Mouse (Mus musculus): ENCODE data around the gene Kat6b. TPM values are rescaled to one million over a fixed set of nuclear protein-coding genes. Genes with fewer than 3 reads are reported as not detected.

Gene Kat6b
- polyA plus RNA-seq, 1 experiment, result 11.5 TPM

- TF ChIP-seq POLR2A (IDR thresholded peaks at IDR 0.05; ENCODE audit: borderline replicate concordance, control insufficient read depth, low read depth, low read length), result no peak
- no peak for TF ChIP-seq CTCF (IDR thresholded peaks at IDR 0.05; ENCODE audit: control insufficient read depth, insufficient read depth, low read length)
- Histone ChIP-seq H3K27ac (ENCODE audit: control insufficient read depth, insufficient read depth, low read depth, low read length, poor library complexity) (no peak overlapping the region), H3K4me1 (ENCODE audit: control insufficient read depth, insufficient read depth, low read length) (peaks cover 2% of the 10 kb centered on the region), H3K4me3 (replicated peaks; ENCODE audit: control insufficient read depth, low read depth, low read length) (no peak overlapping the region)
- WGBS, result 52% methylated on average over 3 of the region's 3 CpGs
Observed at GRCm38 (mm10) chr14:21537838-21538237, 56.6 kb downstream of the Kat6b start.

DNA sequence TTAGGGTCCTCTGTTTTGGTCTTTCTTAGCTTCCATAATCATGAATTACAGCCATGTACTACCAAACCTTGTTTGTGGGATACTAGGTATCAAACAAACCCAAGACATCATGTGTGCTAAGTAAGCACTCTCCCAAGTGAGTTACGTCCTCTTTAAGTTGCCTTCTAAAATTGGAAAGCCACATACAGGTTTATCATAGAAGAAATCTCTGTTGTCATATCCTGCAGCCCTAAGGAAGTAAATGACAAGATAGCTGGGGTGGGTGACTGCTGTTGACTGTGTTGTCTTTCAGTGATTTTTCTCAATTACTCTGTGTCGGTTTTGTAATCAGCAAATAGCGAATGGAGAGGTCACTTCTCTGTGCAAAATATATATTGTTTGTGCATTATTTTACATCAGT, 58.5 kb downstream of the Kat6b start:
- H3K4me3 ChIP-seq (replicated peaks; ENCODE audit: control insufficient read depth, low read depth, low read length), result no peak overlapping the region
- peaks cover 2% of the 10 kb centered on the region for H3K4me1 ChIP-seq (ENCODE audit: control insufficient read depth, insufficient read depth, low read length)
- H3K27ac ChIP-seq (ENCODE audit: control insufficient read depth, insufficient read depth, low read depth, low read length, poor library complexity), result no peak overlapping the region
- no peak for TF ChIP-seq CTCF (IDR thresholded peaks at IDR 0.05; ENCODE audit: control insufficient read depth, insufficient read depth, low read length)
- no peak for TF ChIP-seq POLR2A (IDR thresholded peaks at IDR 0.05; ENCODE audit: borderline replicate concordance, control insufficient read depth, low read depth, low read length)
- 71% methylated on average over 3 of the region's 3 CpGs for whole genome bisulfite sequencing

- 76% methylated on average over 3 of the region's 3 CpGs for WGBS
Observed at GRCm38 (mm10) chr14:21540361-21540760, 59.1 kb downstream of the Kat6b start.

GRCm38 (mm10) chr14:21545529-21545928, 64.3 kb downstream of the Kat6b start:
- no peaks in the 10 kb centered on the region for H3K4me1 ChIP-seq (ENCODE audit: control insufficient read depth, insufficient read depth, low read length)
- no peak overlapping the region for H3K4me3 ChIP-seq (replicated peaks; ENCODE audit: control insufficient read depth, low read depth, low read length)
- no peak for TF ChIP-seq POLR2A (IDR thresholded peaks at IDR 0.05; ENCODE audit: borderline replicate concordance, control insufficient read depth, low read depth, low read length)
- no peak for TF ChIP-seq CTCF (IDR thresholded peaks at IDR 0.05; ENCODE audit: control insufficient read depth, insufficient read depth, low read length)
- no peak overlapping the region for H3K27ac ChIP-seq (ENCODE audit: control insufficient read depth, insufficient read depth, low read depth, low read length, poor library complexity)
- 79% methylated on average over 4 of the region's 4 CpGs for WGBS

More at GRCm38 (mm10) chr14:21540361-21540760, 59.1 kb downstream of the Kat6b start:
- Histone ChIP-seq H3K27ac (ENCODE audit: control insufficient read depth, insufficient read depth, low read depth, low read length, poor library complexity) (no peak overlapping the region), H3K4me1 (ENCODE audit: control insufficient read depth, insufficient read depth, low read length) (peaks cover 2% of the 10 kb centered on the region), H3K4me3 (replicated peaks; ENCODE audit: control insufficient read depth, low read depth, low read length) (no peak overlapping the region)
- TF ChIP-seq POLR2A (IDR thresholded peaks at IDR 0.05; ENCODE audit: borderline replicate concordance, control insufficient read depth, low read depth, low read length), result no peak

- 86% methylated on average over 3 of the region's 3 CpGs for WGBS
- H3K4me1 ChIP-seq (ENCODE audit: control insufficient read depth, insufficient read depth, low read length), result no peaks in the 10 kb centered on the region
- no peak overlapping the region for H3K27ac ChIP-seq (ENCODE audit: control insufficient read depth, insufficient read depth, low read depth, low read length, poor library complexity)
- TF ChIP-seq CTCF (IDR thresholded peaks at IDR 0.05; ENCODE audit: control insufficient read depth, insufficient read depth, low read length) (no peak), POLR2A (IDR thresholded peaks at IDR 0.05; ENCODE audit: borderline replicate concordance, control insufficient read depth, low read depth, low read length) (no peak)
- no peak overlapping the region for H3K4me3 ChIP-seq (replicated peaks; ENCODE audit: control insufficient read depth, low read depth, low read length)
Observed at GRCm38 (mm10) chr14:21546351-21546750, 65.1 kb downstream of the Kat6b start.

DNA sequence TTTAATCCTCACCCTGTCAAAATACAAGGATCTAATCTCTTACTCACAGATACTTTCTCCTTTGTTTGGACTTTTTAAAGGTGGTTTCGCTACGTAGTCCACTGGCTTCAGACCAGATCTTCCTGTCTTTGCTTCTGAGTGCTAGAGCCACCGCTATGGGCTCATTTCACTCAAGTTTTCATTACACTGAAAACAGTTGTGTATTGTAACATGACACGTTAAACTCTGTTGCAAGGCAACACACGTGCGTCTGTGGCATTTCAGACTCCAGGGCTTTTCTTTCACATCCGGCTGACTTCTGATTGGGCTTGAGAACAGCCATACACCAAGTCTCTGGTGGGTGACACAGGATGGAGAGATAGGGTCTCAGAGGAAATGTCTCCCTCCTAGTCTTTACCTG, 66.1 kb downstream of the Kat6b start:
- H3K4me3 ChIP-seq (replicated peaks; ENCODE audit: control insufficient read depth, low read depth, low read length), result no peak overlapping the region
- H3K4me1 ChIP-seq (ENCODE audit: control insufficient read depth, insufficient read depth, low read length), result no peaks in the 10 kb centered on the region
- WGBS, result 75% methylated on average over 7 of the region's 7 CpGs
- TF ChIP-seq POLR2A (IDR thresholded peaks at IDR 0.05; ENCODE audit: borderline replicate concordance, control insufficient read depth, low read depth, low read length) (no peak), CTCF (IDR thresholded peaks at IDR 0.05; ENCODE audit: control insufficient read depth, insufficient read depth, low read length) (no peak)
- H3K27ac ChIP-seq (ENCODE audit: control insufficient read depth, insufficient read depth, low read depth, low read length, poor library complexity), result no peak overlapping the region

DNA sequence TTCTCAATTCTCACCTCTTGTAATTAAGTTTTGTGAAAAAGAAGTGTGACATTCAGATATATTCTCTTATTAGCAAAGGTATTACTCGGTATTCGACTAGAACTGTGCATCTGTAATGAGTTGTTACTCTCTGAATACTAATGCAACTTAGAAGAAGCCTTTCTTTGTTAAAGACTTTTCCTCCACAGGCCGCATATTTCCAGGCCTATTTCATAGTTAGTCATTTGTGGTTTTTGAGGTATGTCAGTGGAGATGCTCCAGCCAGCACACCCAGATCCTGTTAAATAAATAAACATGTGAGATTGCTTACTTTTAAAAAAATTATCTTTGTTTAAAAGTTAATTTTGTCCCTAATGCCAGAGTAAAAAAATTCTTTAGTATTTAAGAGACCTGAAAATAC, 66.7 kb downstream of the Kat6b start:
- 79% methylated on average over 3 of the region's 3 CpGs for WGBS
- Histone ChIP-seq H3K27ac (ENCODE audit: control insufficient read depth, insufficient read depth, low read depth, low read length, poor library complexity) (no peak overlapping the region), H3K4me1 (ENCODE audit: control insufficient read depth, insufficient read depth, low read length) (no peaks in the 10 kb centered on the region), H3K4me3 (replicated peaks; ENCODE audit: control insufficient read depth, low read depth, low read length) (no peak overlapping the region)
- TF ChIP-seq CTCF (IDR thresholded peaks at IDR 0.05; ENCODE audit: control insufficient read depth, insufficient read depth, low read length), result no peak
- no peak for TF ChIP-seq POLR2A (IDR thresholded peaks at IDR 0.05; ENCODE audit: borderline replicate concordance, control insufficient read depth, low read depth, low read length)

DNA sequence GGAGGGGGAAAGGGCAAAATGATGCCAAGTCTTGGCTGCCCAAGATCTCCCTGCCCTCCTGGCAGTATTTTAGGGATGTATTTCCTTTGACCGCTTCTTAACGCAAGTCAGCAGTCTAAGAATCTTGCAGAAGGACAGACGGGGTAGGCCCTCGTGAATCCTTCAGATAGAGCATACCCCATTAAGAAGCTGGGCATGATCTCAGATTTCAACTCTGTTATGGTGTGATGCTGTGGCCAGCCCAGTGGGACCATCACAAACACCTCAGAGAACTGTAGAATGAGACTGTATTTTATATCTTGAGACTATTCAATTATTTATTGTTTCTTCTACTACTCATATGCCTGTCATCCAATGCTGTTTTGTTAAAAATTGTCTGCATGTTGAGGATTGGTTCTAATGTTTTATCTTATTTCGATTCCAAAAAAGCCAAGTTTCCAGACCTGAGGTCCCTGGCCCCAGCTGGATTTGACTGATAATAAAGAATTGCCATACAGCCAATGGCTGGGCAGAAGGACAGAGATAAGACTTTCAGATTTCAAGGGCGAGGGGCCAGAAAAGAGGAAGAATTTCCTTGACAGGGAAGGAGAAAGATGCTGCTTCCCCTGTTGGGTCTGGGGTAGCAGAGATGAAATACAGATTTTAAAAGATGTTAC, 67.8 kb downstream of the Kat6b start:
- WGBS, result 64% methylated on average over 6 of the region's 6 CpGs
- TF ChIP-seq POLR2A (IDR thresholded peaks at IDR 0.05; ENCODE audit: borderline replicate concordance, control insufficient read depth, low read depth, low read length) (no peak), CTCF (IDR thresholded peaks at IDR 0.05; ENCODE audit: control insufficient read depth, insufficient read depth, low read length) (no peak)
- Histone ChIP-seq H3K27ac (ENCODE audit: control insufficient read depth, insufficient read depth, low read depth, low read length, poor library complexity) (no peak overlapping the region), H3K4me1 (ENCODE audit: control insufficient read depth, insufficient read depth, low read length) (no peaks in the 10 kb centered on the region), H3K4me3 (replicated peaks; ENCODE audit: control insufficient read depth, low read depth, low read length) (no peak overlapping the region)

DNA sequence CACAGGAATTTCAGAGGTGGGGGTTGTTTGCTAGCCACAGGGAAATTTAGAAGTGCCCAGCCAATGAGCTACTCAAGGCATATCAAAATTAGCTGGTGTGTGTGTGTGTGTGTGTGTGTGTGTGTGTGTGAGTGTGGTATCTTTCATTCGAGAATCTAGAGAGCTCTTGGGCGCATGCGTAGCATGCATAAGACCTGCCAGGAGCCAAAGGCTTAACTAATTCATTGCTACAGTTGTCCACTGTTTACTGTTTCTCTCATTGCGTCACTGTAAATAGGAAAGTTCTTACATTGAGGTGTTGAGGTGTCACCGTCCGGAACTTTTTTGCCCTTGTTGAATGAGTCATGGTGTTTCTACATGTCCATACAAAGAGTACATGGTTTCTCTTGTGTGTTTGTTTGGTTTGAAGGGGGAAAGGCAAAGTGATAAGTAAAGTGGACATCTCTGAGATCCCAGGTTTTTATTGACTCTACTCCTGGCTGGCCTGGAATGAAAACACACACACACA, 68.4 kb downstream of the Kat6b start:
- TF ChIP-seq POLR2A (IDR thresholded peaks at IDR 0.05; ENCODE audit: borderline replicate concordance, control insufficient read depth, low read depth, low read length) (no peak), CTCF (IDR thresholded peaks at IDR 0.05; ENCODE audit: control insufficient read depth, insufficient read depth, low read length) (no peak)
- Histone ChIP-seq H3K4me3 (replicated peaks; ENCODE audit: control insufficient read depth, low read depth, low read length) (no peak overlapping the region), H3K27ac (ENCODE audit: control insufficient read depth, insufficient read depth, low read depth, low read length, poor library complexity) (no peak overlapping the region), H3K4me1 (ENCODE audit: control insufficient read depth, insufficient read depth, low read length) (no peaks in the 10 kb centered on the region)
- 71% methylated on average over 6 of the region's 6 CpGs for WGBS

Measured in bone marrow, adult 2 months (tissue).